Comparison of ENCODE assay signal across 9 mouse cellular contexts in genomic region chr13:83984651-83985331, GRCm38 (mm10).
DNase-seq lines count a peak whose midpoint lies in the region; ATAC-seq lines count a peak whose summit lies in the region.
"Had no signal": no experiment of that assay in that cellular context is flagged by ENCODE, and none has a peak within 500 bp of the region (broad histone marks: within the 10 kb centered on the region; RNA-seq: fewer than 3 reads in every experiment).

No protein-coding gene starts in this region.

- H3K4me2 ChIP-seq in forebrain, embryonic 15.5 days (replicated peaks) = peak overlapping the region; percentile 38
- H3K4me2 ChIP-seq in neural tube, embryonic 14.5 days (ENCODE audit: low read depth, low read length) = peak overlapping the region; percentile 42; the same call in 1 of the 2 replicates

- H3K4me1 ChIP-seq in forebrain, embryonic 15.5 days = peaks cover 42% of the 10 kb centered on the region
- H3K4me1 ChIP-seq in neural tube, embryonic 14.5 days (ENCODE audit: control insufficient read depth, insufficient read depth, low read length) = peaks cover 21% of the 10 kb centered on the region
- no peaks in the 10 kb centered on the region for H3K4me1 ChIP-seq in heart, embryonic 10.5 days

- H3K9ac ChIP-seq in forebrain, embryonic 15.5 days (replicated peaks) = peak overlapping the region; percentile 33
- H3K9ac ChIP-seq in neural tube, embryonic 14.5 days (replicated peaks; ENCODE audit: low read depth, low read length) = no peak overlapping the region; the same call in 1 of the 2 replicates

- no peaks in the 10 kb centered on the region for H3K36me3 ChIP-seq in forebrain, embryonic 15.5 days
- no peaks in the 10 kb centered on the region for H3K36me3 ChIP-seq in neural tube, embryonic 14.5 days (ENCODE audit: control insufficient read depth, insufficient read depth, low read length)
- H3K36me3 ChIP-seq in heart, embryonic 10.5 days = no peaks in the 10 kb centered on the region

- no peaks in the 10 kb centered on the region for H3K9me3 ChIP-seq in forebrain, embryonic 15.5 days
- no peaks in the 10 kb centered on the region for H3K9me3 ChIP-seq in neural tube, embryonic 14.5 days (ENCODE audit: control insufficient read depth, low read length)
- H3K9me3 ChIP-seq in heart, embryonic 10.5 days = no peaks in the 10 kb centered on the region

- H3K27ac ChIP-seq in forebrain, embryonic 15.5 days (replicated peaks) = peak overlapping the region; percentile 92
- peak overlapping the region; percentile 92 for H3K27ac ChIP-seq in neural tube, embryonic 14.5 days (ENCODE audit: low read depth, low read length)
- H3K27ac ChIP-seq in heart, embryonic 10.5 days = no peak overlapping the region
- H3K27ac ChIP-seq: macrophage had no signal

- H3K27me3 ChIP-seq in forebrain, embryonic 15.5 days = no peaks in the 10 kb centered on the region
- H3K27me3 ChIP-seq in neural tube, embryonic 14.5 days (ENCODE audit: control insufficient read depth, insufficient read depth, low read length) = no peaks in the 10 kb centered on the region
- H3K27me3 ChIP-seq in heart, embryonic 10.5 days (ENCODE audit: insufficient read depth, poor library complexity, severe bottlenecking) = no peaks in the 10 kb centered on the region

- ATAC-seq in forebrain, embryonic 15.5 days (replicated peaks) = peak; percentile 92
- ATAC-seq in neural tube, embryonic 14.5 days (ENCODE audit: low read depth) = peak; percentile 84

- H3K4me3 ChIP-seq in forebrain, embryonic 15.5 days = peak overlapping the region; percentile 27
- peak overlapping the region; percentile 18 for H3K4me3 ChIP-seq in neural tube, embryonic 14.5 days (ENCODE audit: low read depth, low read length)
- H3K4me3 ChIP-seq in heart, embryonic 10.5 days = no peak overlapping the region

- DNase-seq in cerebellum, adult 8-10 months = peak; percentile 12
- peak; percentile 73 to 75 for DNase-seq in layer of hippocampus, postnatal 14 days (ENCODE audit: low spot score in 2 of 2)
- DNase-seq in yolk sac, embryonic 10.5 days (ENCODE audit: low spot score) = no peak
- no peak for DNase-seq in urinary bladder, postnatal 14 days (ENCODE audit: low spot score)
- DNase-seq in heart, embryonic 10.5 days (ENCODE audit: low spot score) = no peak
- DNase-seq in spleen, postnatal 36 days (ENCODE audit: low spot score in 2 of 2) = no peak

- 6% methylated on average over 10 of the region's 10 CpGs for WGBS in forebrain, embryonic 15.5 days
- WGBS in neural tube, embryonic 14.5 days = 30% methylated on average over 10 of the region's 10 CpGs
- WGBS in heart, embryonic 10.5 days = 88% methylated on average over 10 of the region's 10 CpGs

Comparison
In these comparisons a context has a peak if more than half of its experiments do, and no peak if none do; other contexts are left out.
1. DNase-seq: peak in cerebellum, adult 8-10 months (single experiment) and layer of hippocampus, postnatal 14 days (2 of 2); none in yolk sac, embryonic 10.5 days (single experiment), urinary bladder, postnatal 14 days (single experiment), heart, embryonic 10.5 days (single experiment) and spleen, postnatal 36 days (0 of 2).